Mouse (Mus musculus): ENCODE data around the gene Bod1. TPM values are rescaled to one million over a fixed set of nuclear protein-coding genes. Genes with fewer than 3 reads are reported as not detected.

The Bod1 gene
- 154 and 158 TPM in 2 replicates for polyA plus RNA-seq (2012; rRNA removed)

DNA sequence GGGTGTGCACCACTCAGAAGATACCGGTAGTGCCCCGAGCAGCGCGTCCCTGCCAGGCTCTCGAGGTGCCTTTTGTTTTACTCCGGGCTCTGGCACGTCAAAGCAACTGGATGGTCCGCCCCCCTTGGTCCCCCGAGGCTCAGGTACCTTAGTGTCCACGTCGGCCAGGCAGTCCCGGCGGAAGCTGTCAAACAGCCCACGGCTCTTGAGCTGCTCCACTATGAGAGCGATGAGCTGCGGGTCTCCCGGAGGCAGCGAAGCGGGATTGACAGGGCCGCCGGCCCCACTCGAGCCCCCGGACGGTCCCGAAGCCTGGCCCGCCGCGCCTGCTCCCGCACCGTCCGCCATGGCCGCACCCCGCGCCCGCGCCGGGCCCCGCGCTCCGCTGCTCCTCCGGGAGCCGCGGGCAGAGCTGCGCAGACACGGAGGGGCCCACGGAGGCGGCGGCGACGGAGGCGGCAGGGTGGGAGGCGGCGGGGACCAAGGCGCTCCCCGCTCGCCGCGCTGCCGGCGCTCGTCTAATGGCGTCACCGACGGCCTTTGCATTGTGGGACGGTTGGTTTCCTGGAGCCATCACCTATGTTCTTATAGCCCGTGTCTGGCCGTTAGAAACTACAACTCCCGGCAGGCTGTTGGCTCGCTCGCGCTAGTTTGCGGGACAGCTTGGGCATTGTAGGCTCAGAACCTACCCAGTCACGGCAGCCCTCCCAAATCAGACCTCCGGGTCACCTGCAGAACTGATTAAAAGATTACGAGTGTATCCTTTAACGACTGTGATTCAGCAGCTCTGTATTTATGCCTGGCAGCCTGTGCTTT is at the start of gene Bod1:
Gene Bod1, minus strand, starts transcription at position 532 of the 816 bp plus-strand sequence.
- peak; percentile 89 for TF ChIP-seq POLR2A (IDR thresholded peaks at IDR 0.05; ENCODE audit: extremely low read depth, insufficient read depth, low read length)
- no peak for TF ChIP-seq CTCF (IDR thresholded peaks at IDR 0.05; ENCODE audit: extremely low read depth, insufficient read depth, low read length)
- Histone ChIP-seq H3K4me3 (ENCODE audit: insufficient read depth, low read length) (peak within 1 kb of the TSS; percentile 83), H3K27ac (ENCODE audit: insufficient read depth, low read length) (no peak within 1 kb of the TSS), H3K4me1 (ENCODE audit: control insufficient read depth, insufficient read depth, low read length) (peaks cover 7% of the 10 kb centered on the region)

DNA sequence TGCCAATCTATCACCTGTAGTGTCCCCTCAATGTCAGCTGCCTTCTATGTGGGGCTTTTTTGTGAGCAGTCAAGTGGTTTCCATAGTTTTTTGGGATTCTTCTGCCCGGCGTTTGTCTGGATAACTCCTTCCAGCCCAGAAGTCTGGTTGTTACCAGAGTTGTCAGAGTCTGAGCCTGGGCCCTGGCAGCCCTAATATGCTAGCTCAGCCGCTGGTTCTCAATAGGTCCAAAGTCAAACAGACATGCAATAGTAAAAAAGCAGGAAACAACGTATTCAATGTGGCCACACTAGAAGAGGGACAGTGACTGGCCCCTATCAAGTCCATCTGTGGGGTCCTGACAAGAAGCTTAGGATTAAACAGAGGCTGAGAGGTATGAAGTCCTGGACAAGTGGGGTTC is 47.4 kb upstream of the Bod1 start:
- Histone ChIP-seq H3K27ac (ENCODE audit: insufficient read depth, low read length) (no peak overlapping the region), H3K4me3 (ENCODE audit: insufficient read depth, low read length) (no peak overlapping the region), H3K4me1 (ENCODE audit: control insufficient read depth, insufficient read depth, low read length) (peaks cover 3% of the 10 kb centered on the region)
- TF ChIP-seq POLR2A (IDR thresholded peaks at IDR 0.05; ENCODE audit: extremely low read depth, insufficient read depth, low read length) (no peak), CTCF (IDR thresholded peaks at IDR 0.05; ENCODE audit: extremely low read depth, insufficient read depth, low read length) (no peak)

DNA sequence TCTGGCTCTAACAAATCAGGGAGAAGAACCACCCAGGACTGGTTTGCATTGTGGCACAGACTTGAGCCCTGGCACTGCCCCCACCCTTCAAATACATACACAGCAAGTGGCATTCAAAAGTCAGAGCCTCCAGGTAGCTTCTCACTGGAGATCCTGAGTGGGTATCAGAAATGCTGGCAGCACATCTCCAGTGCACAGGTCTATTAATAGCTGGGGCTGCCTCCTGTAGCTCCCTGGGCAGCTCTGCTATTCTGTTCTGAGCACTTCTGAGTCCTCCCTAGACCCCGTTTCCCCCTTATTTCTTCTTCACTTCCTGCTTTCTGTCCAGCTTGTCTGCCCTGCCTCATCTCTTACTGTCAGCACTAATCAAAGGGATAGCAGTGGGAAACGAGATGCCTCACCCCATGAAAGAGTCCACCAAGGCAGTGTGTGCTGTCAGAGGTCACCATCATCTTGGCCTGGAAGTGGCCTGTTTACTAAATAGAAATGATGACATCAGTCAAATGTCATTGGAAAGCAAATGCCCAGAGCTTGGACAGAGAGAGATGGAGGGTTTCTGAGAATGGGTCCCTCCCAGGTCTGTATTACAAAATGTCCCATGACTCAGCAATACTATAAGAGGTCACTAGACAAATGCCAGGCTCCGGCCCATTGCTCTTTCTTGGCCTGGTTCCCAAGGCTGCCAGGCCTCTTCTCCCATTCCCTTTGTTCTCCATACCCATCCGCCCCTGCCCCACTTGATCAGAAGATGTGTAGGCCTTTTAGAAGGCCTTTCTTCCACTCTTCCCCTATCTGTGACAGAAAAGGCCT is 46.4 kb upstream of the Bod1 start:
- Histone ChIP-seq H3K4me1 (ENCODE audit: control insufficient read depth, insufficient read depth, low read length) (peaks cover 3% of the 10 kb centered on the region), H3K4me3 (ENCODE audit: insufficient read depth, low read length) (no peak overlapping the region), H3K27ac (ENCODE audit: insufficient read depth, low read length) (no peak overlapping the region)
- no peak for TF ChIP-seq CTCF (IDR thresholded peaks at IDR 0.05; ENCODE audit: extremely low read depth, insufficient read depth, low read length)
- no peak for TF ChIP-seq POLR2A (IDR thresholded peaks at IDR 0.05; ENCODE audit: extremely low read depth, insufficient read depth, low read length)

DNA sequence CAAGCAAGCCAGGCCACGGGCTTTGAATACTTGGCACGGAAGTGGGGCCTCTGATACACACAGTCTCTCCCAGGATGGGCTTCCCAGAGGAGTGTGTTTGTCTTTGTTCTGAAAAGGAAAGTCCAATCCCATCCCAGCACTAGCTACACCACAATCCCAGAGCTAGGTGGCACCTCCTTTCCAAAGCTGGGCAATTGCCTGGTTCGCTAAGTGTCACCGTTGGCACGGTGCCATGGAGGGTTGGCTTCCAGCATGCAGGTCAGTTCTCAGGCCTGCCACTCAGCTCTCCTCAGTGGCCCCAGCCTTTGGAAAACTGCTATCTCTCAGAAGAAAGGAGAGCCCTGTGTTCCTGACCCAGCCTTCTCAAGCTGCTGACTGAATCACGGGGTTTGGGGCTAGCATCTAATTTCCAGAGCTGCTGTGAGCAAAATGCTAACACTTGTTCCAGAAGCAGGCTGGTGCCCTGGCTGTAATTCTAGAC is 42.0 kb upstream of the Bod1 start:
- H3K27ac ChIP-seq (ENCODE audit: insufficient read depth, low read length) = peak overlapping the region; percentile 76
- H3K4me3 ChIP-seq (ENCODE audit: insufficient read depth, low read length) = no peak overlapping the region
- peaks cover 3% of the 10 kb centered on the region for H3K4me1 ChIP-seq (ENCODE audit: control insufficient read depth, insufficient read depth, low read length)
- TF ChIP-seq CTCF (IDR thresholded peaks at IDR 0.05; ENCODE audit: extremely low read depth, insufficient read depth, low read length) (peak; percentile 42), POLR2A (IDR thresholded peaks at IDR 0.05; ENCODE audit: extremely low read depth, insufficient read depth, low read length) (no peak)

DNA sequence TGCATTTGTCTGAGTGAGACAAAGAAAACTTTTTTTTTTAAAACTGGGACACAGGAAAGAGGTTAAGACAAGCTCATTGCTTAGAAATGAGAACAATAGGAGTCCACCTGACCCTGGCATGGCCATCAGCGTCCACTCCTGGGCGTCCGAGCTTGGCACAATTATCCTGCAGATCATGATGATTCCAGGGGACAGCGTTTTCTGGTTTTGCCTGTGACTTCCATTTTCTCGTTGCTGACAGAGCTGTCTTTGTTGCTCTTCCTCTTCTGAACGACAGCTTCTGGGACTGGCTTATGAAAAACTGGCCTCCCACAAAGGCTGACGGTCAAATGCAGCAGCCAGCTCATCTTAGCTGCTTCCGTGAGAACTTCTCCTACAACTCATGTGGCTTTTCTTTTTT is 41.4 kb upstream of the Bod1 start:
- no peak overlapping the region for H3K4me3 ChIP-seq (ENCODE audit: insufficient read depth, low read length)
- peaks cover 2% of the 10 kb centered on the region for H3K4me1 ChIP-seq (ENCODE audit: control insufficient read depth, insufficient read depth, low read length)
- no peak for TF ChIP-seq POLR2A (IDR thresholded peaks at IDR 0.05; ENCODE audit: extremely low read depth, insufficient read depth, low read length)
- no peak for TF ChIP-seq CTCF (IDR thresholded peaks at IDR 0.05; ENCODE audit: extremely low read depth, insufficient read depth, low read length)
- H3K27ac ChIP-seq (ENCODE audit: insufficient read depth, low read length) = peak overlapping the region; percentile 76

DNA sequence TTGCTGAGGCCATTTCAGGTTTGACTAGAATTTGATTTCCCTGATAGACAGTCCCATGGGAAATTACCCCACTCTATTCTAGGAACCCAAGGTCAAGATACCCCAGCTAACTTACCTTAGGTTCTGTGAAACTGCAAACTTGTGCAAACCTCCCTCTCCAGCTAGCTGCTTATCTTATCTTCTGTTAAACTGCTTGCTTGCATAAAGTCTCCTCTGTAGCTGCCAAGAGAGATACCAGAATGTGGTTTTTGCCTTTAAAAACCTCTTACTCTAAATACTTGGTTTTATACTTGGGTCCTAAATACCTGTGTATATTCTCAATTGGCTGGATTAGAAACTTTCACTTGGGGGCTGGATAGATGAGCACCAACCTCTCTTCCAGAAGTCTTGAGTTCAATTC is 36.1 kb upstream of the Bod1 start:
- no peak overlapping the region for H3K27ac ChIP-seq (ENCODE audit: insufficient read depth, low read length)
- no peak overlapping the region for H3K4me3 ChIP-seq (ENCODE audit: insufficient read depth, low read length)
- no peak for TF ChIP-seq CTCF (IDR thresholded peaks at IDR 0.05; ENCODE audit: extremely low read depth, insufficient read depth, low read length)
- TF ChIP-seq POLR2A (IDR thresholded peaks at IDR 0.05; ENCODE audit: extremely low read depth, insufficient read depth, low read length) = no peak
- peaks cover 2% of the 10 kb centered on the region; the same call in 1 of the 2 replicates for H3K4me1 ChIP-seq (ENCODE audit: control insufficient read depth, insufficient read depth, low read length)

DNA sequence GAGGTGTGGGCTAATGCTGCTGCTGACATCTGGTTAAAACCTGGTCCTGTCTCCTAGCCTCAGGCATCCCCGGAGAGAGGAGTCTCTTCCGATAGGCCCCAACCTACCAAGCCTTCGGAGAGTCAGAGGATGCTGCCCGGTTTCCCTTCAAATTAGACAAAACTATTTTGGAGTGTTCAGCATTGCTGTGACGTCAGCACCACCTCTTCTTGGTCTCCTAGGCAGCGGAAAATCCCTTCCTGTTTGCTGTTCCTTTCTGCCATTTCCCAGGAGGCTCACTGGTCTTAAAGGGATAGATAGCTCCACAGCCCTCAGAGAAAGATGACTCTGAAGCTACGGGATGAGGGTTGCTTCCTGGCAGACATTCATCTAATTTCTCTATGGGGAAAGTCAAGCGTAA is 31.5 kb upstream of the Bod1 start:
- Histone ChIP-seq H3K4me1 (ENCODE audit: control insufficient read depth, insufficient read depth, low read length) (peaks cover 4% of the 10 kb centered on the region), H3K4me3 (ENCODE audit: insufficient read depth, low read length) (no peak overlapping the region; the same call in 1 of the 2 replicates), H3K27ac (ENCODE audit: insufficient read depth, low read length) (peak overlapping the region; percentile 36)
- TF ChIP-seq CTCF (IDR thresholded peaks at IDR 0.05; ENCODE audit: extremely low read depth, insufficient read depth, low read length) = no peak
- peak; percentile 35; the same call in 1 of the 2 replicates for TF ChIP-seq POLR2A (IDR thresholded peaks at IDR 0.05; ENCODE audit: extremely low read depth, insufficient read depth, low read length)

DNA sequence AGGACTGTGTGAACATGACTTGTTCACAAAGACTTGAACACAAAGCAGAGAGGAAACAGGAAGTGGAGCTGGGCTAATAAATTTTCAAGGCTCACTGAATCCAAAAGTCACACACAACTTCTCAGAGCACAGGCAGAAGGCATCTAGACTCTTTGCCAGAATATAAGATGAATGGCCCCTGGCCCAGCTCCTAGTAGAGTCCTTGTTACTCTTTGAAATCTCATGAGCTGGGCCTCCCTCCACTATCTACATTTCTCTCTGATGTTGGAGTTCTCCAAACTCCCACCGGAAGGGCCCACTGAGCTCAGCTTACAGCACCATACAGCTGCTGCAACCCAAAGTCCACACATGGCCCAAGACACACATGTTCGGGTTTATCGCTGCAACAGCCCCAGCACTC is 30.2 kb upstream of the Bod1 start:
- TF ChIP-seq CTCF (IDR thresholded peaks at IDR 0.05; ENCODE audit: extremely low read depth, insufficient read depth, low read length) = no peak
- TF ChIP-seq POLR2A (IDR thresholded peaks at IDR 0.05; ENCODE audit: extremely low read depth, insufficient read depth, low read length) = no peak
- no peak overlapping the region for H3K27ac ChIP-seq (ENCODE audit: insufficient read depth, low read length)
- H3K4me3 ChIP-seq (ENCODE audit: insufficient read depth, low read length) = no peak overlapping the region
- H3K4me1 ChIP-seq (ENCODE audit: control insufficient read depth, insufficient read depth, low read length) = peaks cover 4% of the 10 kb centered on the region

DNA sequence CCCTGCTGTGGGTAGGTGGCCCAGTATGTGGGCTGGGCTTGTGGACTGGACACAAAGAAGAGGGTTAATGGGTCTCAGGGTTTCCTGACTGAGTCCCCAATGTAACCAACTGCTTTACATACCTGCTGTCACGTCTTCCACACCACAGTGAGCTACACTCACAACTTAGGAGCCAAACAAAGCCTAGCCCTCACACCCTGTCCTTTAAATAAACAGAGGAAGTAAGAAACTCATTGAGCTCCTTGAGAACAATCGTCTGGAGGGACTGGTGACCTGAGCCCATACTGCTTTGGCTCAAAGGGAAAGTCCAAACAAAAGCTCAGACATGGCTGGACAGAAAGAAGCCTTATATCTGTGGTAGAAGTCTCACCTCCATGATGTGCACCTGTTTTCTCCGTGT is 27.8 kb upstream of the Bod1 start:
- H3K4me3 ChIP-seq (ENCODE audit: insufficient read depth, low read length) = no peak overlapping the region
- no peak for TF ChIP-seq CTCF (IDR thresholded peaks at IDR 0.05; ENCODE audit: extremely low read depth, insufficient read depth, low read length)
- H3K4me1 ChIP-seq (ENCODE audit: control insufficient read depth, insufficient read depth, low read length) = peaks cover 10% of the 10 kb centered on the region
- H3K27ac ChIP-seq (ENCODE audit: insufficient read depth, low read length) = no peak overlapping the region
